Mouse (Mus musculus) megakaryocyte-erythroid progenitor cell, adult 5-6 weeks (primary cell): ENCODE measurements around the gene Selenon. TPM values are rescaled to one million over a fixed set of nuclear protein-coding genes. Genes with fewer than 3 reads are reported as not detected.
"Not testable (repeated sequence)": the region's sequence is repeated elsewhere in the genome, so short reads cannot be mapped to it uniquely, and the experiment has no call there.

Experiments
- ATAC-seq: replicated peaks from 2 replicates; pipeline ENCODE4 v1.8.0; 2016; ENCODE audit warnings: mild to moderate bottlenecking, inconsistent platforms; ENCODE audit not compliant: severe bottlenecking, poor library complexity, low FRiP score, low TSS enrichment
- total RNA-seq, 2 experiments: library from RNA; stranded (forward) in 1 of 2; stranded (reverse) in 1 of 2; fragments of 200-1000, 215-1000 nt in 1 of 2; fragments of >200 nt in 1 of 2; fragmentation: Nextera tagmentation in 1 of 2; gene quantifications; 2 replicates each; pipeline ENCODE4 v1.2.3; 2014 to 2017

Selenon gene
- total RNA-seq, 2 experiments from 2014 or later: 3.6 to 17.7 TPM

- no peak for ATAC-seq
Measured at GRCm38 (mm10) chr4:134515614-134516013, 36.4 kb downstream of the Selenon start.

- no peak for ATAC-seq
Measured at GRCm38 (mm10) chr4:134514309-134514930, 37.5 kb downstream of the Selenon start.

- ATAC-seq: peak; percentile 67
Measured at GRCm38 (mm10) chr4:134512798-134513197, 39.2 kb downstream of the Selenon start.

- ATAC-seq: no peak
Measured at GRCm38 (mm10) chr4:134511730-134512129, 40.2 kb downstream of the Selenon start.

GRCm38 (mm10) chr4:134510845-134511411 lies 41.0 kb downstream of the Selenon start, which contains the start of gene Aunip:
Gene Aunip (plus strand): TSS chr4:134510999.
- ATAC-seq: peak; percentile 82

GRCm38 (mm10) chr4:134510396-134510795 lies 41.6 kb downstream of the Selenon start:
- ATAC-seq: no peak

- ATAC-seq: no peak
Measured at GRCm38 (mm10) chr4:134506713-134507112, 45.3 kb downstream of the Selenon start.

- peak; percentile 75 for ATAC-seq
Measured at GRCm38 (mm10) chr4:134505966-134506594, 45.9 kb downstream of the Selenon start.

- ATAC-seq: no peak
Measured at GRCm38 (mm10) chr4:134505303-134505789, 46.6 kb downstream of the Selenon start.

- peak; percentile 59 for ATAC-seq
Measured at GRCm38 (mm10) chr4:134503686-134504357, 48.1 kb downstream of the Selenon start.

GRCm38 (mm10) chr4:134501095-134501494 lies 50.9 kb downstream of the Selenon start:
- ATAC-seq: no peak

- not testable (repeated sequence) for ATAC-seq
Measured at GRCm38 (mm10) chr4:134498983-134499382, 53.0 kb downstream of the Selenon start.

GRCm38 (mm10) chr4:134497986-134498731 lies 53.8 kb downstream of the Selenon start:
- ATAC-seq: no peak

- no peak for ATAC-seq
Measured at GRCm38 (mm10) chr4:134497223-134497622, 54.7 kb downstream of the Selenon start.

GRCm38 (mm10) chr4:134496595-134497210 lies 55.3 kb downstream of the Selenon start, which contains the start of gene Paqr7:
Gene Paqr7 (plus strand): TSS chr4:134496697.
- peak; percentile 72 for ATAC-seq

GRCm38 (mm10) chr4:134495546-134495923 lies 56.4 kb downstream of the Selenon start:
- no peak for ATAC-seq

GRCm38 (mm10) chr4:134494780-134495545 lies 57.0 kb downstream of the Selenon start:
- peak; percentile 81 for ATAC-seq

GRCm38 (mm10) chr4:134494161-134494560 lies 57.8 kb downstream of the Selenon start:
- ATAC-seq: not testable (repeated sequence)
